Mouse (Mus musculus): ENCODE results near the gene Aunip. TPM values are rescaled to one million over a fixed set of nuclear protein-coding genes. Genes with fewer than 3 reads are reported as not detected.

Gene Aunip
- polyA plus RNA-seq, 1 experiment from 2014 or later: 3.8 TPM

- TF ChIP-seq CTCF (IDR thresholded peaks at IDR 0.05; ENCODE audit: low read depth): peak; percentile 48
- no peaks in the 10 kb centered on the region for H3K4me1 ChIP-seq (replicated peaks; ENCODE audit: control insufficient read depth, insufficient read depth, low read length)
- H3K27me3 ChIP-seq (replicated peaks; ENCODE audit: control insufficient read depth, insufficient read depth, low read length): no peaks in the 10 kb centered on the region
- H3K4me2 ChIP-seq (replicated peaks; ENCODE audit: low read depth): no peak overlapping the region
- no peak for ATAC-seq
- H3K4me3 ChIP-seq (ENCODE audit: low read depth, low read length): no peak overlapping the region
- H3K36me3 ChIP-seq (ENCODE audit: control insufficient read depth, insufficient read depth): peaks cover 7% of the 10 kb centered on the region; the same call in 1 of the 2 replicates
- H3K27ac ChIP-seq (ENCODE audit: low read depth, low read length): no peak overlapping the region
- 95% methylated on average over 8 of the region's 8 CpGs for WGBS
- peaks cover 5% of the 10 kb centered on the region; the same call in 1 of the 2 replicates for H3K9me3 ChIP-seq (ENCODE audit: control insufficient read depth)
- no peak overlapping the region for H3K9ac ChIP-seq (ENCODE audit: low read depth, low read length)
Measured at GRCm38 (mm10) chr4:134549899-134550298, 39.1 kb downstream of the Aunip start.

DNA sequence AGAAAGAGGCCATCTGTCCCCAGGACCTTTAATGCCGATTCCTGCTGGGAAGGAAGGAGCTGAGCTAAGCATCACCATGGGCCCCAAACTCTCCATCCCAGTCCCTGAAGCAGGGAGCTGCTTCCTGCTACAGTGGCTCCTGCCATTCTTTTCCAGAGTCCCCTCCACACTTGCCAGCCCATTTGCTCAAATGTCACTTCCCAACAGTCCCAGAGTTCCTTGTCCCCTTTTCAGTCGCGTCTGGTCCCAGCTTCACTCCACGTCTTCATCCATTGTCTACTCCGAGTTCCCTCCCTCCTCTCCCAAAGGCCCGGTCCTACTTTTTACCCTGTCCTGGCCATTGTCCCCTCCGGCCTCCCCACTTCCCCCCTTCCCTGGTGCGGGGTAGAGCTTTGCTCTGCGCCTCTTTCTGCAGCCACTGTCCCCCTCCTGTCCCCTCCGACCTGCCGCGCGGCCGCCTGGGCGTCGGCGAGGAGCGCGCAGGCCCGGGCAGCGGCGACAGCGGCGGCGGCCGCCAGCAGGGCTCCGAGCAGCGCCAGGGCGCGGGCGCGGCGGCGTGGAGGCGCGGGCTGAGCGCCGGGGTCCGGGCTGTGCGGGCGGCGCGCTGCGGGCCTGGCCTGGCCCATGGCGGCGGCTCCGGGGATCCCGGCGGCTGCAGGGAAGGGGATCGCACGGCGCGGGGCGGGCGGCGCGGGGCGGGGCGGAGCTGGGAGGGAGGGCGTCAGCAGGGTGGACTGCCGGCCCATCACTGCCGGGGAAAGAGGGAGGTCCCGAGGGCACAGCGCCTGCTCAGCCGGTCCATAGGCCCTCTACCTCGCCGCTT, 40.9 kb downstream of the Aunip start, which contains the start of gene Selenon:
Gene Selenon, minus strand, starts transcription at position 673 of the 823 bp plus-strand sequence.
- Histone ChIP-seq H3K4me1 (replicated peaks; ENCODE audit: control insufficient read depth, insufficient read depth, low read length) (no peaks in the 10 kb centered on the region), H3K27ac (ENCODE audit: low read depth, low read length) (0 out of 2 replicates have a peak within 1 kb of the TSS, but pooled peaks have one; percentile 23)

GRCm38 (mm10) chr4:134553631-134554030, 42.8 kb downstream of the Aunip start:
- H3K27me3 ChIP-seq (replicated peaks; ENCODE audit: control insufficient read depth, insufficient read depth, low read length): no peaks in the 10 kb centered on the region
- no peak overlapping the region for H3K27ac ChIP-seq (ENCODE audit: low read depth, low read length)
- no peak overlapping the region for H3K4me2 ChIP-seq (replicated peaks; ENCODE audit: low read depth)
- no peak overlapping the region for H3K9ac ChIP-seq (ENCODE audit: low read depth, low read length)
- 85% methylated on average over 1 of the region's 1 CpGs for WGBS
- peaks cover 5% of the 10 kb centered on the region; the same call in 1 of the 2 replicates for H3K9me3 ChIP-seq (ENCODE audit: control insufficient read depth)
- ATAC-seq: no peak
- peaks cover 2% of the 10 kb centered on the region; the same call in 1 of the 2 replicates for H3K36me3 ChIP-seq (ENCODE audit: control insufficient read depth, insufficient read depth)
- no peaks in the 10 kb centered on the region for H3K4me1 ChIP-seq (replicated peaks; ENCODE audit: control insufficient read depth, insufficient read depth, low read length)
- H3K4me3 ChIP-seq (ENCODE audit: low read depth, low read length): no peak overlapping the region
- TF ChIP-seq CTCF (IDR thresholded peaks at IDR 0.05; ENCODE audit: low read depth): peak; percentile 38

More for the DNA sequence above, 40.9 kb downstream of the Aunip start, which contains the start of gene Selenon:
- TF ChIP-seq CTCF (IDR thresholded peaks at IDR 0.05; ENCODE audit: low read depth): no peak
- under 1% methylated on average over 64 of the region's 67 CpGs for WGBS
- peak; percentile 36 for ATAC-seq
- H3K9ac ChIP-seq (ENCODE audit: low read depth, low read length): peak within 1 kb of the TSS; percentile 61
- peaks cover 2% of the 10 kb centered on the region; the same call in 1 of the 2 replicates for H3K36me3 ChIP-seq (ENCODE audit: control insufficient read depth, insufficient read depth)
- peak within 1 kb of the TSS; percentile 42 for H3K4me3 ChIP-seq (ENCODE audit: low read depth, low read length)
- H3K4me2 ChIP-seq (replicated peaks; ENCODE audit: low read depth): peak within 1 kb of the TSS; percentile 82
- peaks cover 5% of the 10 kb centered on the region; the same call in 1 of the 2 replicates for H3K9me3 ChIP-seq (ENCODE audit: control insufficient read depth)
- no peaks in the 10 kb centered on the region for H3K27me3 ChIP-seq (replicated peaks; ENCODE audit: control insufficient read depth, insufficient read depth, low read length)

DNA sequence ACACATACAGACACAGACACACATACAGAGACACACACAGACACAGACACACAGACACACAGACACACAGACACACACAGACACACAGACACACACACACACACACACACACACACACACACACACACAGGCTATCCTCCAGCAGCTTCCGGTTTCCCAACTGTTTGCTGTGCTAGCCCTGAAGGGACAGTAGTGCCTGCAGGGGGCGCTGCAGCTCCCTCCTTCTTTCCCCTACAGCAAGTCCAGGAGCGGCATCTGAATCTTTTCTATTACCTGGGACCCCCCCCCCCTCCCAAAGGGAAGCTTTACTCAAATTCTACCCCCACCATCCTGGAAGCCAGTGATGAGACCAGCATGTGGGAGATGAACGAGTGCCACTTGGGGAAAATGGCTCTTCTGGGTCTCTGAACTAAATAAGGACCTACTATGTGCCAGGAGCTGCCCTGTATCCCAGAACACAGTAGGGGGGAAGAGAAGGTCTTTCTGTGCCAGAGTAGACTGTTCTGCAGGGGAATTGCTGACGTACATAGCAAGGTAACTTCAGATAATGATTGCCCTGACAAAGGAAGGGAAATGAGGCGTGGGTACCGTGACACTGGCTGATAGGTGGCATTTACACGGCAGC, 45.3 kb downstream of the Aunip start:
- H3K27ac ChIP-seq (ENCODE audit: low read depth, low read length): no peak overlapping the region
- no peaks in the 10 kb centered on the region for H3K4me1 ChIP-seq (replicated peaks; ENCODE audit: control insufficient read depth, insufficient read depth, low read length)
- H3K36me3 ChIP-seq (ENCODE audit: control insufficient read depth, insufficient read depth): no peaks in the 10 kb centered on the region
- no peak for ATAC-seq
- peak; percentile 61 for TF ChIP-seq CTCF (IDR thresholded peaks at IDR 0.05; ENCODE audit: low read depth)
- WGBS: 68% methylated on average over 8 of the region's 8 CpGs
- no peak overlapping the region for H3K4me3 ChIP-seq (ENCODE audit: low read depth, low read length)
- no peaks in the 10 kb centered on the region for H3K9me3 ChIP-seq (ENCODE audit: control insufficient read depth)
- H3K4me2 ChIP-seq (replicated peaks; ENCODE audit: low read depth): no peak overlapping the region
- H3K9ac ChIP-seq (ENCODE audit: low read depth, low read length): no peak overlapping the region
- H3K27me3 ChIP-seq (replicated peaks; ENCODE audit: control insufficient read depth, insufficient read depth, low read length): no peaks in the 10 kb centered on the region

GRCm38 (mm10) chr4:134557626-134558249, 46.9 kb downstream of the Aunip start:
- no peaks in the 10 kb centered on the region for H3K27me3 ChIP-seq (replicated peaks; ENCODE audit: control insufficient read depth, insufficient read depth, low read length)
- H3K9ac ChIP-seq (ENCODE audit: low read depth, low read length): no peak overlapping the region
- no peak overlapping the region for H3K4me3 ChIP-seq (ENCODE audit: low read depth, low read length)
- ATAC-seq: no peak
- H3K27ac ChIP-seq (ENCODE audit: low read depth, low read length): peak overlapping the region; percentile 7; the same call in 1 of the 2 replicates
- no peaks in the 10 kb centered on the region; the same call in 1 of the 2 replicates for H3K36me3 ChIP-seq (ENCODE audit: control insufficient read depth, insufficient read depth)
- no peak overlapping the region for H3K4me2 ChIP-seq (replicated peaks; ENCODE audit: low read depth)
- 20% methylated on average over 16 of the region's 16 CpGs for WGBS
- H3K9me3 ChIP-seq (ENCODE audit: control insufficient read depth): no peaks in the 10 kb centered on the region
- H3K4me1 ChIP-seq (replicated peaks; ENCODE audit: control insufficient read depth, insufficient read depth, low read length): no peaks in the 10 kb centered on the region
- TF ChIP-seq CTCF (IDR thresholded peaks at IDR 0.05; ENCODE audit: low read depth): 0 out of 2 replicates have a peak, but pooled peaks have one; percentile 21
